Mouse (Mus musculus): ENCODE measurements at regions not wholly inside any gene's neighbourhood (a gene's known extent, or its start where the extent isn't known, plus 50 kb on each side); places are given as distances from the start of the nearest gene placed in this dataset.

GRCm38 (mm10) chr5:46578540-46579173, 721.2 kb upstream of the Lcorl start:
- DNase-seq (ENCODE audit: inconsistent age in 2 of 2, low spot score in 1 of 2): no peak

GRCm38 (mm10) chr5:46573869-46574268, 716.5 kb upstream of the Lcorl start:
- DNase-seq (ENCODE audit: inconsistent age in 2 of 2, low spot score in 1 of 2): no peak

- peak in 1 of 2 experiments; percentile 34 for DNase-seq (ENCODE audit: inconsistent age in 2 of 2, low spot score in 1 of 2)
Observed at GRCm38 (mm10) chr5:46573280-46573670, 715.9 kb upstream of the Lcorl start.

GRCm38 (mm10) chr5:46556691-46557265, 699.4 kb upstream of the Lcorl start:
- no peak for DNase-seq (ENCODE audit: inconsistent age in 2 of 2, low spot score in 1 of 2)

- no peak for DNase-seq (ENCODE audit: inconsistent age in 2 of 2, low spot score in 1 of 2)
Observed at GRCm38 (mm10) chr5:46541333-46542324, 684.2 kb upstream of the Lcorl start.
